Mouse (Mus musculus): ENCODE results near the gene Tspan31.

GRCm38 (mm10) chr10:127119229-127119628 is 49.2 kb upstream of the Tspan31 start:
- no peak for TF ChIP-seq GATA1 (IDR thresholded peaks at IDR 0.05; ENCODE audit: borderline replicate concordance, low read length)
- no peak for TF ChIP-seq FLI1 (IDR thresholded peaks at IDR 0.05; ENCODE audit: low read length)
